Mouse (Mus musculus): Measurements from ENCODE around the gene R3hdml. TPM values are rescaled to one million over a fixed set of nuclear protein-coding genes. Genes with fewer than 3 reads are reported as not detected.

Gene R3hdml
- polyA plus RNA-seq, 1 experiment from 2014 or later, result not detected

DNA sequence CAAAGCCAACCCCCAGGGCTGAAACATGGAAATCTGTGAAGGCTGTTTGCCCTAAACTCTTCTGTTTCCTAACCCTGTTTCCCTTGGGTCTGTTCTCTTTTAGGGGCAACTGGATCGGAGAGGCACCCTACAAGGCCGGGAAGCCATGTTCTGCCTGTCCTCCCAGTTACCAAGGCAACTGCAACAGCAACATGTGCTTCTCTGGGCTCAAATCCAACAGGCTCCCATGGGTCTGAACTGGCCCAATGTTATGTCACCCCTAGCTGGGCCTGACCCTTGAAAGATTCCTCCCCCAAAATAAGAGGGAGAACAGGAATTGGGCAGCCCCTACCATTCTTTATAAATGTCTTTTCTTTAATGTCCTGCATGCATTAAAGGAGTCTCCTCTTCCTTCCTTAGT lies 10.1 kb downstream of the R3hdml start:
- no peak for ATAC-seq (ENCODE audit: insufficient number of reproducible peaks, low FRiP score)
- 93% methylated on average over 2 of the region's 2 CpGs for WGBS

DNA sequence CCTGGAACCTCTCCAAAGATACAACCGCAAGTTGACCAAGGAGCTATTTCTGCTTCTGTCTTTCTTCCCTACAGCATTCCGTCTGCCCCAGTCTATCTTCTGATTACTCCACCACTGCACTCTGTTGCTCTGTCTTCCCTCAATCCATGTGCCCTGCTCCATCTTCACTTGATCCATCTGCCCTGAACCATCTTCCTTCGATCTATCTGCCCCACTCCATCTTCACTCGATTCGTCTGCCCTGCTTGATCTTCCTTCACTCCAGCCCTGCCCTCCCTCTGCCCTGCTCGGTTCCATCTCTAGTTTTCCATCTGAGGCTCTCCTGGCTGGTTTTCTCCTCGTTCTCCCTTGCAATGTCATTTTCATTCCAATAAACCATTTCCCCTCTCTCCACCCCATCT lies 11.1 kb downstream of the R3hdml start:
- H3K9ac ChIP-seq, result no peak overlapping the region
- 0 out of 2 replicates have a peak, but pooled peaks cover 4% of the 10 kb centered on the region for H3K27me3 ChIP-seq (replicated peaks)
- no peak for ATAC-seq (ENCODE audit: insufficient number of reproducible peaks, low FRiP score)
- no peak overlapping the region for H3K4me2 ChIP-seq
- H3K4me3 ChIP-seq, result no peak overlapping the region
- 70% methylated on average over 7 of the region's 7 CpGs for WGBS
- no peak overlapping the region for H3K27ac ChIP-seq (ENCODE audit: poor library complexity, severe bottlenecking)
- H3K9me3 ChIP-seq (replicated peaks), result no peaks in the 10 kb centered on the region
- no peaks in the 10 kb centered on the region for H3K36me3 ChIP-seq
- H3K4me1 ChIP-seq (replicated peaks), result no peaks in the 10 kb centered on the region

More for the DNA sequence above, 10.1 kb downstream of the R3hdml start:
- no peak overlapping the region for H3K27ac ChIP-seq (ENCODE audit: poor library complexity, severe bottlenecking)
- no peak overlapping the region for H3K9ac ChIP-seq
- 0 out of 2 replicates have a peak, but pooled peaks cover 4% of the 10 kb centered on the region for H3K27me3 ChIP-seq (replicated peaks)
- H3K4me3 ChIP-seq, result no peak overlapping the region
- H3K4me1 ChIP-seq (replicated peaks), result no peaks in the 10 kb centered on the region
- H3K4me2 ChIP-seq, result no peak overlapping the region
- no peaks in the 10 kb centered on the region for H3K9me3 ChIP-seq (replicated peaks)
- no peaks in the 10 kb centered on the region for H3K36me3 ChIP-seq

GRCm38 (mm10) chr2:163506300-163507004 lies 14.3 kb downstream of the R3hdml start, which contains the start of gene Hnf4a:
TSS of gene Hnf4a (plus strand) at chr2:163506808.
- H3K4me3 ChIP-seq, result no peak within 1 kb of the TSS
- no peak within 1 kb of the TSS for H3K9ac ChIP-seq
- no peaks in the 10 kb centered on the region for H3K4me1 ChIP-seq (replicated peaks)
- no peak for ATAC-seq (ENCODE audit: insufficient number of reproducible peaks, low FRiP score)
- H3K4me2 ChIP-seq, result no peak within 1 kb of the TSS
- H3K9me3 ChIP-seq (replicated peaks), result no peaks in the 10 kb centered on the region
- no peak within 1 kb of the TSS for H3K27ac ChIP-seq (ENCODE audit: poor library complexity, severe bottlenecking)
- no peaks in the 10 kb centered on the region for H3K36me3 ChIP-seq
- 0 out of 2 replicates have a peak, but pooled peaks cover 4% of the 10 kb centered on the region for H3K27me3 ChIP-seq (replicated peaks)
- 73% methylated on average over 10 of the region's 10 CpGs for WGBS

DNA sequence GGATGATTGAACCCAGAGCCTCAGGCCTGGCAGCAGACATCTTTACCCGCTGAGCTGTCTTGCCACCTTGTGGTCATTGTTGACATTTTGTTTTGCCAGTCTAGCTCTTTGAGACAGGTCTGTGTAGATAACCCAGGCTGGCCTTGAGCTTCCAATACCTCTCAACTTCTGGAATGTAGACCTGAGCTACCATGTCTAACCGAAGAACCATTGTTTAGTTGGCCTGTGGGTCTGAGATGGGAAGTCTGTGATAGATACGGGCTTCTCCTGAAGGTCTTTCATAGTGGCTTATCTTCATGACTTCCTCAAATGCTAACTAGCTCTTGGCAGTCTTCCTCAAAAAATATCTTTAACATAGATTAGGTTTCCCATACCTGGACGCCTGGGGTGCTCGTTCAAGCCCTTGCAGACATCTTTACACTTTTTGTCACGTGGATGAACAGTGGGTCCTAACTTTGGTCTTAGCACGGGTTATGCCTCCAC lies 33.7 kb downstream of the R3hdml start:
- H3K36me3 ChIP-seq, result no peaks in the 10 kb centered on the region
- H3K4me1 ChIP-seq (replicated peaks), result peaks cover 4% of the 10 kb centered on the region; the same call in 1 of the 2 replicates
- 63% methylated on average over 7 of the region's 7 CpGs for WGBS
- H3K27me3 ChIP-seq (replicated peaks), result no peaks in the 10 kb centered on the region
- ATAC-seq (ENCODE audit: insufficient number of reproducible peaks, low FRiP score), result no peak
- H3K9me3 ChIP-seq (replicated peaks), result no peaks in the 10 kb centered on the region
- no peak overlapping the region for H3K4me3 ChIP-seq
- H3K4me2 ChIP-seq, result no peak overlapping the region
- H3K27ac ChIP-seq (ENCODE audit: poor library complexity, severe bottlenecking), result no peak overlapping the region
- H3K9ac ChIP-seq, result no peak overlapping the region

DNA sequence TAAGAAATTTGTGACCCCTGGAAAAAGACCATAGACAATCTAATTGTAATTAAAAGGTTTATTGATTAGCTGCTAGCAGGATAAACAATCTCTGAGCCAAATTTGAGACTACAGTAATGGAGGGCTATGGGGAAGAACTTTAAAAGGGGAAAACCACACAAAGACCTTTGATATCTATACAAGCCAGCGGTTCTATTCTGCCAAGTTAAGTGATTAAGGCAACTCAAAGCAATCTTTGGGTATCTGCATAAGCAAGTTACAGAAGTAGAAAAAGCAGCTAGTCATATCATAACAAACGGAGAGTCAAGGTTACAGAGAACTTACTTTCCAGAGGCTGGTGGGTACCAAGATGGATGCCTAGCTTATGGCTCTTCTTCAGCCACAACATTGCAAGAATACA lies 35.4 kb downstream of the R3hdml start:
- Histone ChIP-seq H3K4me1 (replicated peaks) (peaks cover 4% of the 10 kb centered on the region; the same call in 1 of the 2 replicates), H3K4me2 (no peak overlapping the region)
- ATAC-seq (ENCODE audit: insufficient number of reproducible peaks, low FRiP score), result no peak

GRCm38 (mm10) chr2:163530418-163530817 lies 38.3 kb downstream of the R3hdml start:
- H3K36me3 ChIP-seq, result no peaks in the 10 kb centered on the region
- ATAC-seq (ENCODE audit: insufficient number of reproducible peaks, low FRiP score), result no peak
- 0 out of 2 replicates have a peak, but pooled peaks cover 3% of the 10 kb centered on the region for H3K9me3 ChIP-seq (replicated peaks)
- WGBS, result 31% methylated on average over 8 of the region's 8 CpGs
- no peak overlapping the region for H3K4me2 ChIP-seq
- peaks cover 8% of the 10 kb centered on the region; the same call in 1 of the 2 replicates for H3K4me1 ChIP-seq (replicated peaks)
- H3K27ac ChIP-seq (ENCODE audit: poor library complexity, severe bottlenecking), result no peak overlapping the region
- H3K9ac ChIP-seq, result no peak overlapping the region
- no peak overlapping the region for H3K4me3 ChIP-seq
- H3K27me3 ChIP-seq (replicated peaks), result peaks cover 13% of the 10 kb centered on the region

More for the DNA sequence above, 35.4 kb downstream of the R3hdml start:
- H3K27me3 ChIP-seq (replicated peaks), result no peaks in the 10 kb centered on the region
- H3K9me3 ChIP-seq (replicated peaks), result no peaks in the 10 kb centered on the region
- H3K9ac ChIP-seq, result no peak overlapping the region
- 74% methylated on average over 2 of the region's 2 CpGs for WGBS
- no peaks in the 10 kb centered on the region for H3K36me3 ChIP-seq
- no peak overlapping the region for H3K27ac ChIP-seq (ENCODE audit: poor library complexity, severe bottlenecking)
- H3K4me3 ChIP-seq, result no peak overlapping the region

GRCm38 (mm10) chr2:163531917-163532316 lies 39.8 kb downstream of the R3hdml start:
- 0 out of 2 replicates have a peak, but pooled peaks cover 3% of the 10 kb centered on the region for H3K9me3 ChIP-seq (replicated peaks)
- ATAC-seq (ENCODE audit: insufficient number of reproducible peaks, low FRiP score), result no peak
- H3K4me3 ChIP-seq, result no peak overlapping the region
- no peak overlapping the region for H3K27ac ChIP-seq (ENCODE audit: poor library complexity, severe bottlenecking)
- H3K27me3 ChIP-seq (replicated peaks), result peaks cover 27% of the 10 kb centered on the region
- WGBS, result 13% methylated on average over 9 of the region's 9 CpGs
- peaks cover 8% of the 10 kb centered on the region; the same call in 1 of the 2 replicates for H3K4me1 ChIP-seq (replicated peaks)
- H3K4me2 ChIP-seq, result no peak overlapping the region
- H3K9ac ChIP-seq, result no peak overlapping the region
- no peaks in the 10 kb centered on the region for H3K36me3 ChIP-seq

- Histone ChIP-seq H3K27ac (ENCODE audit: poor library complexity, severe bottlenecking) (no peak overlapping the region), H3K4me1 (replicated peaks) (peaks cover 8% of the 10 kb centered on the region; the same call in 1 of the 2 replicates), H3K4me2 (no peak overlapping the region), H3K36me3 (no peaks in the 10 kb centered on the region), H3K9me3 (replicated peaks) (0 out of 2 replicates have a peak, but pooled peaks cover 3% of the 10 kb centered on the region), H3K27me3 (replicated peaks) (peaks cover 32% of the 10 kb centered on the region), H3K4me3 (no peak overlapping the region), H3K9ac (no peak overlapping the region)
- WGBS, result 79% methylated on average over 9 of the region's 9 CpGs
- no peak for ATAC-seq (ENCODE audit: insufficient number of reproducible peaks, low FRiP score)
Observed at GRCm38 (mm10) chr2:163533226-163533625, 41.1 kb downstream of the R3hdml start.

- H3K4me3 ChIP-seq, result peak overlapping the region; percentile 40
- H3K9me3 ChIP-seq (replicated peaks), result 0 out of 2 replicates have a peak, but pooled peaks cover 3% of the 10 kb centered on the region
- H3K36me3 ChIP-seq, result no peaks in the 10 kb centered on the region
- ATAC-seq (ENCODE audit: insufficient number of reproducible peaks, low FRiP score), result peak; percentile 56; the same call in 1 of the 2 replicates
- peak overlapping the region; percentile 79 for H3K4me2 ChIP-seq
- H3K9ac ChIP-seq, result peak overlapping the region; percentile 34; the same call in 1 of the 2 replicates
- H3K27me3 ChIP-seq (replicated peaks), result peaks cover 32% of the 10 kb centered on the region
- H3K4me1 ChIP-seq (replicated peaks), result peaks cover 8% of the 10 kb centered on the region; the same call in 1 of the 2 replicates
- WGBS, result 7% methylated on average over 22 of the region's 22 CpGs
- H3K27ac ChIP-seq (ENCODE audit: poor library complexity, severe bottlenecking), result no peak overlapping the region
Observed at GRCm38 (mm10) chr2:163534958-163535524, 42.9 kb downstream of the R3hdml start.

- no peaks in the 10 kb centered on the region for H3K36me3 ChIP-seq
- H3K27me3 ChIP-seq (replicated peaks), result peaks cover 37% of the 10 kb centered on the region
- H3K27ac ChIP-seq (ENCODE audit: poor library complexity, severe bottlenecking), result no peak overlapping the region
- ATAC-seq (ENCODE audit: insufficient number of reproducible peaks, low FRiP score), result no peak
- H3K9me3 ChIP-seq (replicated peaks), result 0 out of 2 replicates have a peak, but pooled peaks cover 3% of the 10 kb centered on the region
- WGBS, result 74% methylated on average over 5 of the region's 5 CpGs
- H3K4me1 ChIP-seq (replicated peaks), result 0 out of 2 replicates have a peak, but pooled peaks cover 4% of the 10 kb centered on the region
- no peak overlapping the region for H3K4me2 ChIP-seq
- H3K4me3 ChIP-seq, result no peak overlapping the region
- H3K9ac ChIP-seq, result no peak overlapping the region
Observed at GRCm38 (mm10) chr2:163537443-163537842, 45.3 kb downstream of the R3hdml start.

DNA sequence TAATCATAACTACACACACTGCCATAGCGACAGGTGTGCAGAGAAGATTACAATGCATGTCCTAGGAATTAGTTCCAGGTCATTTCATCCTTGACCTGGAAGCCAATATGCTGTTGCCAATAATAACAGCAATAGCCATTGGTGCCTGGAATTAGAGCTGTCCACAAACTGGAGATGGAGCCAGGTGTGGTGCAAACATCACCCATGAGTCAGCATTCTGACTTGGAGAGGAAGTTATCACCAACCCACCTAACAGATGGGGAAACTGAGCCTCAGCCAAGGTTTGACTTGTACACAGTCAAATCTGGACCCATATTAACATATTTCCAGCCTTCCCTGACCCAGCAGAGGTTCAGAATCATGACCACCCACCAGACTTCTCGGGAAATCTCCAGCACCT lies 46.3 kb downstream of the R3hdml start:
- Histone ChIP-seq H3K4me3 (no peak overlapping the region), H3K9ac (no peak overlapping the region), H3K36me3 (no peaks in the 10 kb centered on the region), H3K4me1 (replicated peaks) (0 out of 2 replicates have a peak, but pooled peaks cover 4% of the 10 kb centered on the region), H3K4me2 (no peak overlapping the region), H3K27me3 (replicated peaks) (peaks cover 33% of the 10 kb centered on the region), H3K27ac (ENCODE audit: poor library complexity, severe bottlenecking) (no peak overlapping the region), H3K9me3 (replicated peaks) (0 out of 2 replicates have a peak, but pooled peaks cover 3% of the 10 kb centered on the region)
- 74% methylated on average over 2 of the region's 2 CpGs for WGBS
- no peak for ATAC-seq (ENCODE audit: insufficient number of reproducible peaks, low FRiP score)
